Mouse (Mus musculus): ENCODE measurements around the gene N4bp2l1. TPM values are rescaled to one million over a fixed set of nuclear protein-coding genes. Genes with fewer than 3 reads are reported as not detected.
A peak's percentile ranks its signal among the peaks of the same experiment; 100 is the strongest.

Gene N4bp2l1
- polyA plus RNA-seq, 1 experiment from 2014 or later = 2.6 TPM

GRCm38 (mm10) chr5:150521937-150522866 lies 74.8 kb downstream of the N4bp2l1 start, which contains the start of gene Brca2:
Gene Brca2 (plus strand): TSS chr5:150522630.
- no peaks in the 10 kb centered on the region for H3K36me3 ChIP-seq (ENCODE audit: control insufficient read depth, insufficient read depth, low read length)
- DNase-seq (ENCODE audit: low spot score) (peak; percentile 97), ATAC-seq (ENCODE audit: insufficient number of reproducible peaks, low FRiP score, low TSS enrichment, low read depth) (peak; percentile 93)
- no peaks in the 10 kb centered on the region for H3K27me3 ChIP-seq (ENCODE audit: control insufficient read depth, insufficient read depth, low read length)
- WGBS = 6% methylated on average over 63 of the region's 63 CpGs
- peak within 1 kb of the TSS; percentile 66 for H3K4me3 ChIP-seq (ENCODE audit: low read depth, low read length)
- peaks cover 5% of the 10 kb centered on the region; the same call in 1 of the 2 replicates for H3K4me1 ChIP-seq (ENCODE audit: control insufficient read depth, insufficient read depth, low read length)
- peak within 1 kb of the TSS; percentile 68; the same call in 1 of the 2 replicates for H3K27ac ChIP-seq (replicated peaks; ENCODE audit: low read depth, low read length)
- H3K9me3 ChIP-seq (ENCODE audit: control insufficient read depth, low read length) = no peaks in the 10 kb centered on the region
- peak within 1 kb of the TSS; percentile 60 for H3K4me2 ChIP-seq (ENCODE audit: low read depth, severe bottlenecking)
- H3K9ac ChIP-seq (ENCODE audit: low read length) = peak within 1 kb of the TSS; percentile 85

Other genes starting within 250 kb of the N4bp2l1 start
- not detected in 2 replicates for gene Zar1l, start 79.0 kb downstream of the N4bp2l1 start, polyA plus RNA-seq (2014; fragmentation: Nextera tagmentation; extraction: Ambion mirVana)
- gene Brca2, start 74.6 kb downstream of the N4bp2l1 start, polyA plus RNA-seq (2014; fragmentation: Nextera tagmentation; extraction: Ambion mirVana) = 32.9 and 38.2 TPM in 2 replicates
- 52.4 and 53.0 TPM in 2 replicates for gene N4bp2l2, start 69.0 kb upstream of the N4bp2l1 start, polyA plus RNA-seq (2014; fragmentation: Nextera tagmentation; extraction: Ambion mirVana)
- 52.7 and 54.3 TPM in 2 replicates for gene Pds5b, start 76.6 kb upstream of the N4bp2l1 start, polyA plus RNA-seq (2014; fragmentation: Nextera tagmentation; extraction: Ambion mirVana)